Mouse (Mus musculus): ENCODE results near the gene Ebp. TPM values are rescaled to one million over a fixed set of nuclear protein-coding genes. Genes with fewer than 3 reads are reported as not detected.

The Ebp gene
- total and polyA plus RNA-seq, 3 experiments = 44.0 to 70.9 (median 64.3) TPM

- Histone ChIP-seq H3K9ac (ENCODE audit: insufficient read depth, low read depth) (no peak overlapping the region), H3K4me2 (ENCODE audit: insufficient read depth, low read depth, poor library complexity, severe bottlenecking) (no peak overlapping the region), H3K4me1 (ENCODE audit: control insufficient read depth in 1 of 2, insufficient read depth in 2 of 2) (peaks cover 2 to 15% of the 10 kb centered on the region in 2 experiments; a peak in 3 of 4 replicates), H3K9me3 (replicated peaks; ENCODE audit: low read length) (no peaks in the 10 kb centered on the region), H3K36me3 (replicated peaks in 1 of 2; ENCODE audit: control insufficient read depth in 1 of 2, insufficient read depth in 1 of 2, low read length in 1 of 2) (peaks cover 34 to 62% of the 10 kb centered on the region in 2 experiments), H3K27me3 (replicated peaks) (no peaks in the 10 kb centered on the region), H3K79me2 (replicated peaks; ENCODE audit: control insufficient read depth, extremely low read depth, insufficient read depth, poor library complexity, severe bottlenecking) (peaks cover 15% of the 10 kb centered on the region), H3K4me3 (replicated peaks in 1 of 3; ENCODE audit: low read depth in 2 of 3, low read length in 2 of 3, poor library complexity in 1 of 3) (no peak overlapping the region), H3K27ac (ENCODE audit: insufficient read depth, low read depth) (no peak overlapping the region)
- dilution Hi-C loops (cut with MboI; ENCODE audit: extremely low pct_ligation_motif_present, extremely low pct_unique_long_range_greater_than_20kb, low sequenced_read_pairs) (no loop called here), in situ Hi-C loops (cut with MboI; ENCODE audit: low pct_ligation_motif_present, low pct_unique_long_range_greater_than_20kb, low sequenced_read_pairs) (no loop called here)
- DNase-seq (ENCODE audit: extremely low read depth) = no peak
- TF ChIP-seq BHLHE40 (IDR thresholded peaks at IDR 0.05; ENCODE audit: low read depth, low read length) = no peak
- TF ChIP-seq CTCF (conservative IDR thresholded peaks at IDR 0.05 in 1 of 2, IDR thresholded peaks at IDR 0.05 in 1 of 2; ENCODE audit: low read depth in 2 of 2, low read length in 2 of 2) = peak in 1 of 2 experiments; percentile 41; a peak in 2 of 4 replicates
- TF ChIP-seq POLR2AphosphoS2 (IDR thresholded peaks at IDR 0.05; ENCODE audit: low read depth, low read length) = peak; percentile 21; the same call in 1 of the 2 replicates
- no peak for TF ChIP-seq RCOR1 (conservative IDR thresholded peaks at IDR 0.05; ENCODE audit: low read depth, low read length)
- TF ChIP-seq ZC3H11A (IDR thresholded peaks at IDR 0.05; ENCODE audit: low read depth, low read length) = no peak
- TF ChIP-seq RAD21 (IDR thresholded peaks at IDR 0.05; ENCODE audit: low read depth, low read length) = no peak
- no peak for TF ChIP-seq PAX5 (IDR thresholded peaks at IDR 0.05; ENCODE audit: low read length)
- TF ChIP-seq NELFE (IDR thresholded peaks at IDR 0.05; ENCODE audit: low read depth, low read length) = no peak
- no peak for TF ChIP-seq TCF12 (IDR thresholded peaks at IDR 0.05; ENCODE audit: low read depth, low read length)
Observed at GRCm38 (mm10) chrX:8139480-8139879, 53.8 kb downstream of the Ebp start.

- dilution Hi-C loops (cut with MboI; ENCODE audit: extremely low pct_ligation_motif_present, extremely low pct_unique_long_range_greater_than_20kb, low sequenced_read_pairs) = no loop called here
- no peaks in the 10 kb centered on the region for H3K79me2 ChIP-seq (replicated peaks; ENCODE audit: control insufficient read depth, extremely low read depth, insufficient read depth, poor library complexity, severe bottlenecking)
- no peak for TF ChIP-seq USF1 (IDR thresholded peaks at IDR 0.05; ENCODE audit: low read depth, low read length)
- TF ChIP-seq USF2 (conservative IDR thresholded peaks at IDR 0.05; ENCODE audit: low read depth, low read length) = no peak
- TF ChIP-seq GABPA (IDR thresholded peaks at IDR 0.05; ENCODE audit: insufficient replicate concordance, low read depth, low read length) = no peak
- no peak for TF ChIP-seq ZMIZ1 (IDR thresholded peaks at IDR 0.05; ENCODE audit: low read depth, low read length)
- TF ChIP-seq IRF4 (IDR thresholded peaks at IDR 0.05; ENCODE audit: low read depth, low read length) = no peak
- TF ChIP-seq ETS1 (conservative IDR thresholded peaks at IDR 0.05; ENCODE audit: low read depth, low read length) = no peak
- no peak for TF ChIP-seq ZNF384 (IDR thresholded peaks at IDR 0.05; ENCODE audit: low read depth, low read length)
- TF ChIP-seq CHD1 (IDR thresholded peaks at IDR 0.05; ENCODE audit: low read depth, low read length) = no peak
- H3K9ac ChIP-seq (ENCODE audit: insufficient read depth, low read depth) = no peak overlapping the region
- no peak overlapping the region for H3K4me2 ChIP-seq (ENCODE audit: insufficient read depth, low read depth, poor library complexity, severe bottlenecking)
- no peaks in the 10 kb centered on the region for H3K9me3 ChIP-seq (replicated peaks; ENCODE audit: low read length)
- H3K27ac ChIP-seq (ENCODE audit: insufficient read depth, low read depth) = no peak overlapping the region
- peaks cover 4 to 13% of the 10 kb centered on the region in 2 experiments for H3K4me1 ChIP-seq (ENCODE audit: control insufficient read depth in 1 of 2, insufficient read depth in 2 of 2)
- no peaks in the 10 kb centered on the region for H3K27me3 ChIP-seq (replicated peaks)
- no peak overlapping the region for H3K4me3 ChIP-seq (replicated peaks in 1 of 3; ENCODE audit: low read depth in 2 of 3, low read length in 2 of 3, poor library complexity in 1 of 3)
- DNase-seq (ENCODE audit: extremely low read depth) = no peak
- H3K36me3 ChIP-seq (replicated peaks in 1 of 2; ENCODE audit: control insufficient read depth in 1 of 2, insufficient read depth in 1 of 2, low read length in 1 of 2) = peaks cover 8 to 35% of the 10 kb centered on the region in 2 experiments
- in situ Hi-C loops (cut with MboI; ENCODE audit: low pct_ligation_motif_present, low pct_unique_long_range_greater_than_20kb, low sequenced_read_pairs) = no loop called here
Observed at GRCm38 (mm10) chrX:8135886-8136285, 57.4 kb downstream of the Ebp start.

Other genes with a start within 250 kb of the Ebp start
- 16.5 and 19.9 TPM in 2 replicates for gene Hdac6, start 245.6 kb downstream of the Ebp start, total RNA-seq (2012; rRNA removed)
- gene Hdac6, start 245.6 kb downstream of the Ebp start, total RNA-seq (2014; rRNA removed) = 13.7 and 15.3 TPM in 2 replicates
- 18.3 and 19.7 TPM in 2 replicates for gene Hdac6, start 245.6 kb downstream of the Ebp start, polyA plus RNA-seq (2012; ENCODE audit: insufficient read length, low read depth)
- gene Gata1, start 215.4 kb downstream of the Ebp start, total RNA-seq (2012; rRNA removed) = 0.13 and 0.21 TPM in 2 replicates
- 0.23 TPM in 1 of 2 replicates, not detected in the other for gene Gata1, start 215.4 kb downstream of the Ebp start, total RNA-seq (2014; rRNA removed)
- gene Gata1, start 215.4 kb downstream of the Ebp start, polyA plus RNA-seq (2012; ENCODE audit: insufficient read length, low read depth) = 0.25 and 0.43 TPM in 2 replicates
- gene Glod5, start 175.0 kb downstream of the Ebp start, total RNA-seq (2012; rRNA removed) = not detected in 2 replicates
- not detected in 2 replicates for gene Glod5, start 175.0 kb downstream of the Ebp start, total RNA-seq (2014; rRNA removed)
- not detected in 2 replicates for gene Glod5, start 175.0 kb downstream of the Ebp start, polyA plus RNA-seq (2012; ENCODE audit: insufficient read length, low read depth)
- 40.6 and 46.4 TPM in 2 replicates for gene Suv39h1, start 118.8 kb downstream of the Ebp start, total RNA-seq (2012; rRNA removed)
- gene Suv39h1, start 118.8 kb downstream of the Ebp start, total RNA-seq (2014; rRNA removed) = 71.5 and 73.7 TPM in 2 replicates
- gene Suv39h1, start 118.8 kb downstream of the Ebp start, polyA plus RNA-seq (2012; ENCODE audit: insufficient read length, low read depth) = 48.4 and 51.4 TPM in 2 replicates
- gene Was, start 103.0 kb downstream of the Ebp start, total RNA-seq (2012; rRNA removed) = 47.0 and 58.1 TPM in 2 replicates
- 53.9 and 63.5 TPM in 2 replicates for gene Was, start 103.0 kb downstream of the Ebp start, total RNA-seq (2014; rRNA removed)
- 75.6 and 83.7 TPM in 2 replicates for gene Was, start 103.0 kb downstream of the Ebp start, polyA plus RNA-seq (2012; ENCODE audit: insufficient read length, low read depth)
- 9.3 and 11.9 TPM in 2 replicates for gene Wdr13, start 60.6 kb downstream of the Ebp start, total RNA-seq (2012; rRNA removed)
- gene Wdr13, start 60.6 kb downstream of the Ebp start, total RNA-seq (2014; rRNA removed) = 7.6 and 9.4 TPM in 2 replicates
- gene Wdr13, start 60.6 kb downstream of the Ebp start, polyA plus RNA-seq (2012; ENCODE audit: insufficient read length, low read depth) = 12.7 and 13.0 TPM in 2 replicates
- gene Rbm3, start 47.6 kb downstream of the Ebp start, total RNA-seq (2012; rRNA removed) = 681 and 877 TPM in 2 replicates
- 2,152 and 2,409 TPM in 2 replicates for gene Rbm3, start 47.6 kb downstream of the Ebp start, total RNA-seq (2014; rRNA removed)
- 639 and 778 TPM in 2 replicates for gene Rbm3, start 47.6 kb downstream of the Ebp start, polyA plus RNA-seq (2012; ENCODE audit: insufficient read length, low read depth)
- gene Tbc1d25, start 17.3 kb downstream of the Ebp start, total RNA-seq (2012; rRNA removed) = 6.0 and 6.3 TPM in 2 replicates
- 2.3 and 2.4 TPM in 2 replicates for gene Tbc1d25, start 17.3 kb downstream of the Ebp start, total RNA-seq (2014; rRNA removed)
- 10.2 and 10.4 TPM in 2 replicates for gene Tbc1d25, start 17.3 kb downstream of the Ebp start, polyA plus RNA-seq (2012; ENCODE audit: insufficient read length, low read depth)
- gene Porcn, start 13.0 kb upstream of the Ebp start, total RNA-seq (2012; rRNA removed) = 0.08 and 0.64 TPM in 2 replicates
- gene Porcn, start 13.0 kb upstream of the Ebp start, total RNA-seq (2014; rRNA removed) = not detected in 2 replicates
- gene Porcn, start 13.0 kb upstream of the Ebp start, polyA plus RNA-seq (2012; ENCODE audit: insufficient read length, low read depth) = not detected in 2 replicates
- 17.0 and 20.1 TPM in 2 replicates for gene Ftsj1, start 58.9 kb upstream of the Ebp start, total RNA-seq (2012; rRNA removed)
- 17.7 and 22.3 TPM in 2 replicates for gene Ftsj1, start 58.9 kb upstream of the Ebp start, total RNA-seq (2014; rRNA removed)
- 29.1 and 31.6 TPM in 2 replicates for gene Ftsj1, start 58.9 kb upstream of the Ebp start, polyA plus RNA-seq (2012; ENCODE audit: insufficient read length, low read depth)
- not detected in 2 replicates for gene Slc38a5, start 77.6 kb upstream of the Ebp start, total RNA-seq (2012; rRNA removed)
- gene Slc38a5, start 77.6 kb upstream of the Ebp start, total RNA-seq (2014; rRNA removed) = not detected in 2 replicates
- gene Slc38a5, start 77.6 kb upstream of the Ebp start, polyA plus RNA-seq (2012; ENCODE audit: insufficient read length, low read depth) = not detected in 2 replicates
- not detected in 2 replicates for gene Ssxb10, start 133.9 kb upstream of the Ebp start, total RNA-seq (2012; rRNA removed)
- not detected in 2 replicates for gene Ssxb10, start 133.9 kb upstream of the Ebp start, total RNA-seq (2014; rRNA removed)
- not detected in 2 replicates for gene Ssxb10, start 133.9 kb upstream of the Ebp start, polyA plus RNA-seq (2012; ENCODE audit: insufficient read length, low read depth)
- not detected in 2 replicates for gene Ssxb9, start 173.5 kb upstream of the Ebp start, total RNA-seq (2012; rRNA removed)
- gene Ssxb9, start 173.5 kb upstream of the Ebp start, total RNA-seq (2014; rRNA removed) = not detected in 2 replicates
- not detected in 2 replicates for gene Ssxb9, start 173.5 kb upstream of the Ebp start, polyA plus RNA-seq (2012; ENCODE audit: insufficient read length, low read depth)
- not detected in 2 replicates for gene Ssxb1, start 219.8 kb upstream of the Ebp start, total RNA-seq (2012; rRNA removed)
- gene Ssxb1, start 219.8 kb upstream of the Ebp start, total RNA-seq (2014; rRNA removed) = not detected in 2 replicates
- not detected in 2 replicates for gene Ssxb1, start 219.8 kb upstream of the Ebp start, polyA plus RNA-seq (2012; ENCODE audit: insufficient read length, low read depth)